Mouse (Mus musculus) c-Kit-positive CD71-positive TER-119-positive erythroid progenitor cells, embryonic 14.5 days (primary cell): ENCODE measurements around the gene Pim1.

ENCODE experiments used
- DNase-seq: peaks from one replicate; pipeline ENCODE4 v3.0.0-alpha.2; 2013; ENCODE audit warnings: low spot score

Pim1 gene

DNA sequence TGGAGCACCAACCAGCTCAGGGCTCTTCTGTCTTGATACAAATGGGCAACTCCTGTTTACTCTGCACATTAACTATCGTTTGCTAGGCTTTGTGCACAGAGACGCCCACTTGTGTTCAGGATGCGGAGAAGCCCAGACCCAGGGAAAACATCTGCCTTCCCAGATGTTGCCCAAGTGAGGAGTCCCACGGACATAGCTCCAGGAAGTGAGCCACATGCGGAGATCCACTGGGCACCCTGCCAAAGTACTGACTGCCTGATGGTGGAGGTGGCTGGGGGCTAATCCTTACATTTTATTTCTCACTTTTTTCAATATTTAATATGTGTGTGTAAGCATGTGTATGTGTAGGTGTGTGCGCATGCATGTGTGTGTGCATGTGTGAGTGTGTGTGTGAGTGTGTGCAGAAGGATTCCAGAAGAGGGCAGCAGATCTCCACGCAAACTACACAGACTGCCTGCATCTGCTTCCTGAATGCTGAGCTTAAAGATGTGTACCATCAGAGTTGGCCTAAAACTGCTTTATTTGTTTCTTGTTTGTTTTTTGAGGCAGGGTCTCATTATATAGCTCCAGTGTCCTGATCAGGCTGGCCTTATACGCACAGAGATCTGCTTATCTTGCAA, 38.1 kb downstream of the Pim1 start:
- DNase-seq = no peak

DNA sequence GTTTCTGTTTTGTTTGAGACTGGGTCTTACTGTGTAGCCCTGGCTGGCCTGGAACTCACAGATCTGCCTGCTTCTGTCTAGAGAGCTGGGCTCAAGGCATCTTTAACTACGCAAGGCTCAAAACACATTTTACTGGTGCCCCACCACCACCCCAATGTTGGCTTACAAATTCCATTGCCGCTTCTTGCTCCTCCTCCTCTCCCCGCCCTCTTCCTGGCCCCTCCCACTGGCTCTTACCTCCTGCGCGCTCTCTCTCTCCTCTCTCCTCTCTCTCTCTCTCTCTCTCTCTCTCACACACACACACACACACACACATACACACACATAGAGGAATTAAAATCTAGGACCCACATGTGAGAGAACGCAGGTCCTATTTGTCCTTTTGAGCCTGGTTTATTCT, 40.0 kb downstream of the Pim1 start:
- no peak for DNase-seq

DNA sequence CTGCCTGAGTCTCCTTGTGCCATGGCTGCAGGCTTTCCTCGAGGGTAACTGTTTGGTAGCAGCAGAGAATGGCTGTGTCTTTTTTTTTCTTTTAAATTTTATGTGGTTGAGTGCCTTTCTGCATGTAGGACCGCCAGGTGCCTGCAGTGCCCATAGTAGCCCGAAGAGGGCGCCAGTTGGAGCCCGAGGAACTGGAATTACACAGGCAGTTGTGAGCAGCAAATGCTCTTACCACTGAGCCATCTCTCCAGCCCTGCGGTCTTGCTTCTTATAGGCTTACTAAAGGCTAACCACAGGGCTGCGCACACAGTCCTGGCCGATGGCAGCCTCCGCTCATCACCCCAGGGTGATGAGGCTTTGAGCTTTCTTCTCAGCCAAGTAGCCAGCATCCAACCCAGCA, 40.7 kb downstream of the Pim1 start:
- DNase-seq = no peak

DNA sequence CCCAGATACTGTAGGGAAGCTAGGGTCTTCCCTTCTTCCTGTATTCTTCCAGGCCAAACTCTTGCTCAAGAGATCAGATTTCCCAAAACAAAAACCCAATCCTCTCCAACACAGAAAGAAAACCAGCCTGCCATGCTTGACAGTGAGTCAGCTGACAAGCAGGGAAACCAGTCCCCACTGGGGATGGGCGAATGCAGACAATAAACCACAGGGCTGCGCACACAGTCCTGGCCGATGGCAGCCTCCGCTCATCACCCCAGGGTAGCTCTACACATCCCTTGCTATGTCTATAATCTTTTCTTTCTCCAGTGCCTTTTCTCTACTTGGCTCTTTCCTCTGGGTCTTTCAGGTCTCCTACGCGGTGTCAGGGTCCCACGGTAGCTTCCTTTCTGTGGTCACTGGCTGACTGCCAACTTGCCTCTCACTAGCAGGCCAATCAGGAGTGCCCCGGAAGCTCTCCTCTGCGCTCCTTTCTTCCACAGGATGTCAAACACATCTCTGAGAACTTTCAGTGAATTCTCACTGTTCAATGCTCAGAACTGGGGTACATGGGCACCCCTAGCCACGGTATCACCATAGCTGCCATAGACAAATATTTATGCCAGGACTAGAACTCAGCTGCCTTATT, 41.3 kb downstream of the Pim1 start:
- DNase-seq = no peak

DNA sequence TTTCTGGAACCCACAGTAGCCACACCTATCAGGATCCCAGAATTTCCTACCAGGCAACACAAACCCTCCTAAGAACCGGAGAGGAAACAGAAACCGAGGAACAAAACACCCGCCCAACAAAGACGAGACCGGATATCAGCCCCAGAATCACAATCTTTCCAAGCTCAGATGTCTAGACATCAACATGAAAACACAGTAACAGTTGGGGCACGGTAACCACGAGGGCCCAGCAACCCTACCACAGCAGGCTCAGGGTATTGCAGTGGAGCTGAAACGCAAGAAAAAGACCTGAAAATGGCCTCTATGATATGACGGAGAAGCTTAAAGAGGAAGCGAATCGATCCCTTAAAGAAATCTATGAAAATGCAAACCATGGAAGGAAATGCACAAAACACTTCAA, 43.3 kb downstream of the Pim1 start:
- no peak for DNase-seq

DNA sequence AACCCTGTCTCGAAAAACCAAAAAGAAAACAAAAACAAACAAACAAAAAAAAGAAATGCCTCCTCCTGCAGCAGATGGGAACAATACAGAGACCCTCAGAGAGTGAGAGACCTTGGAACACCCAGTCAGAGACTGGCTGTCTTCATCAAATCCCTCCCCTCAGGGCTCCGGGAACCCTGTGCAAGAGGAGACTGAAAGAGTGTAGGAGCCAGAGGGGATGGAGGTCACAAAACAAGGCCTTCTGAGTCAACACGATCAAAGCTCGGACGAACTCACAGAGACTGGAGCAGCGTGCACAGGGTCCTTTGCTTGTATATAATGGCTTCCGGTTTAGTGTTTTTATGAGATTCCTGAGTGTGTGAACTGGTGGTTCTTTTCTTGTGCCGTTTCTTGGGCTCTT, 49.9 kb downstream of the Pim1 start:
- no peak for DNase-seq

DNA sequence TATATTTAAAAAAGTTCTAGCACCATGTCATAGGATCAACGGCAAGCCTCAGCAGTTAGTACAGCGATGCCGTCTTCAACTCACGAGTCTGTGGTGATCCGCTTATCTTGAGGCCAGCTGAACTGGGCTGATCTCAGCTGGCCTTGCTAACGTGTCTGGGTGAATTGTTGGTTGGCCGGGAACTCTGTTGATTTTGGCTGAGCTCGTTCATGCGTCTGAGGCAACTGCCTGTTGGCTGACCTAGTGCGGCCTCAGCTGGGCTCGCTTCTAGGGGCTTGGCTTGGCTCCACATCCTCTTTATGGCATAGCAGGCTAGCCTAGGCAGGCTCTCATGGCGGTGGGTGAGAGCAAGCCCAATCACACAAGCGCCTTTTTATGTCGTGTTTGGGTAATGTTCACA, 50.9 kb downstream of the Pim1 start:
- no peak for DNase-seq

DNA sequence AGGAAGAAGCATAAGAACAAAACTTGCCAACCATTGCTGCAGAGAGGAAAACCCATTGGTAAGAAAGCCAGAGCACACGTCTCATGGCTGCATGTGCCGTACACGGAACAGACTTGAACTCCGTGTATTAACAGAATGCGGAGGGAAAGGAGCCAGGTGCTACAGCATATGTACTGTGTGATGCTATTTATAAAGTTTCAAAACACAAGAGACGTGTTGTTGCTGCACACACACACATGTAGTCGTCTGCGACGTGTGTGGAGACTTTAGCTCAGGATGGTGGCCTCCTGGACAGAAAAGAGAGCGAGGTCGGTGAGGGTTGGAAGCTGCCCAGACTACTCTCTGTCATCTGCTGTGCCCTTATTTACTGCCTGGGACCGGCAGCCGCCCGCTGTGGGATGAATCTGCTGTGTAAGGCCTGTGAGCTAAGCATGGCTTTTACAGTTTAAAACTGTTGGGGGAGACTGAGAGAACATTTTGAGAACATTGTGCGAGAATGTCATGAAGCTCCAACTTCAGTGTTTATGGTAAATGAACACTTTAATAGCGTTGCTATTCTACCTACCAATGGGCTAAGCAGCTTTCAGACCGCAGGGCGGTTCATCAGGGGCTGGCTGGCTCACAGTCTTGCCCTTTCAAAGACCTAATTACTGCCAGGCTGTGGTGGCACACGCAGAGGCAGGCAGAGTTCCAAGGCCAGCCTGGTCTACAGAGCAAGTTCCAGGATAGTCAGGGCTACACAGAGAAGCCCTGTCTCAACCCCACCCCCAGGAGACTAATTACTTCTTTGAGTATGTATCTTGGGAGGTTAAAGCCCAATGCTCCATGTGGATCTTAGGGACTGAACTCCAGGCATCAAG, 52.5 kb downstream of the Pim1 start:
- no peak for DNase-seq

DNA sequence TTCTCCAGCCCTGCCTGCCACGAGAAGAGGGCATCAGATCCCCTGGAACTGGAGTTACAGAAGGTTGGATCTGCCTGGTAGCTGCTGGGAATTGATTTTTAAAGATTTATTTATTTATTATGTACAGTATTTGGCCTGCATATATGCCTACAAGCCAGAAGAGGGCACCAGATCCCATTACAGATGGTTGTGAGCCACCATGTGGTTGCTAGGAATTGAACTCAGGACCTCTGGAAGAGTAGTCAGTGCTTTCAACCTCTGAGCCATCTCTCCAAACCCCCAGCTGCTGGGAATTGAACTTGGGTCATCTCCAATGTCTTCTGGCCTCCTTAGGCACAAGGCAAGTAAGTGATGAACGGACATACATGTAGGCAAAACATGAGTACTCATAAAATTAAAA, 53.5 kb downstream of the Pim1 start:
- DNase-seq = no peak

DNA sequence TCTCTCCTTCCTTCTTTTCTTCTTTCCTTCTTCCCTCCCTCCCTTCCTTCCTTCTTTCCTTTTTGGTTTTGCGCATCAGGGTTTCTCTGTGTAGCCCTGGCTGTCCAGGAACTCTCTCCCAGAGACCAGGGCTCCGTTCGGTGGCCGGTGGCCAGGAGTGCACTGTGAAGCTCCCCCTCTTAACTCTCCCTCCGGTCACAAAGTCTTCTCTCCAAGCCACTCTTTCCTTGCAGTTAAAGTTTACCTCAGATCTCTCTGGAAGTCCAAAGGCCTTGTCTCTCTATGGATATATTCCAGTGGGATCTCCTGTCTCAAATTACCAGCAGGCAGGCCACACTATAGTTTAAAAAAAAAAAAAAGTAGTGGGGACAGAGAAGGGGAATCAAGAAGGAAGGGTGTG, 54.7 kb downstream of the Pim1 start:
- no peak for DNase-seq
